Mouse (Mus musculus): ENCODE data around the gene Lrrc42.

Lrrc42 gene

DNA sequence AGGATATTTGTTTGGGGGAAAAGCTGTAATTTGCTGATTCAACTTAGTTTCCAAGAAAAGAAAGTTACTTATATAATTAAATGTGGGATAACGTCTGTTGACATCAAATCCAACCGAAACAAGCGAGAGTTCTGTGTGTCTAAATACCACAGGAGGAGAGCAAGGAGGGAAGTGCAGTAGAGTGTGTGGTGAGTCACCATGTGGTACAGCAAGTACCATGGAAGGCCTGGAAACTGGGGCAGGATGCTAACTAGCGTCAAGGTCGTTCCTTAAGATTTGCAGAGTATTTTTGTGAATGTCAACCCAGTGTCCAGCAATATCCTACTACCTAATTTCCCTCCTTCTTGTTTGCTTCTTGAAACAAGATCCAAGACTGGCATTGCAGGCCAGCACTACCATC lies 55.3 kb downstream of the Lrrc42 start:
- no peak for DNase-seq (ENCODE audit: low spot score in 2 of 2)

DNA sequence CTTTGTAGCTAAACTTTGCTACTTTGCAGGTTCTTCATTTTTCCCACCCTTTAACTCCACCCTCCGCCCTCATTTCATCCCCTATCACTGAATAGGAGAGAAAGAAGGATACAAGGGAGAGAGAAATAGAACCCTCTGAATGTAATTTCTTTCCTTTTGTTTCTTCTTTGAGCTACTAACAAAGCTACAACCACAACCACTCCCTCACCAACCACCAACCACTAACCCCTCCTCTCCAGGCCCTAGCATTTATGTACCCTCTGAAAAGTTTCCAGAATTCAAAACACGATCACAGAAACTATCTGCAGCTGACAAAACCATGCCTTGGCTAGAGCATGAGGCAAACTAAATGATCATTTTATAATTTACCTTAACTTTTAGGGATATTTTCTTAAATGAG lies 56.9 kb downstream of the Lrrc42 start:
- no peak for DNase-seq (ENCODE audit: low spot score in 2 of 2)

DNA sequence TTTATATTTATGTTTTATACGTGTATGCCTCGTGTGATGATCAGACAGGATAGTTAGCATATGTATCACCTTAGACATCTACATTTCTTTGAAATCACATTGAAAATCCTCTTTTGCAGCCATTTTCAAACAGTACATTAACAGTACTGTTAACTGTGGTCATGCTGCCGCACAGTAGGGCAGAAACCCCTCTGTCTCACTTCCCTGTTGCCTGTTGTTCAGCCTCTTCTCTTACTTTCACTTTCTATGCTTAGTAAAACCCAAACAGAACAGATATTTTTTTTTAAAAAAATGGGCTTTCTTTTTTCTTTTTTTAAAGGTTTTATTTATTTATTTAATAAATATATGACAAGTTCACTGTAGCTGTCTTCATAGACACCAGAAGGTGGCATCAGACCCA lies 59.5 kb downstream of the Lrrc42 start:
- DNase-seq (ENCODE audit: low spot score in 2 of 2): no peak

DNA sequence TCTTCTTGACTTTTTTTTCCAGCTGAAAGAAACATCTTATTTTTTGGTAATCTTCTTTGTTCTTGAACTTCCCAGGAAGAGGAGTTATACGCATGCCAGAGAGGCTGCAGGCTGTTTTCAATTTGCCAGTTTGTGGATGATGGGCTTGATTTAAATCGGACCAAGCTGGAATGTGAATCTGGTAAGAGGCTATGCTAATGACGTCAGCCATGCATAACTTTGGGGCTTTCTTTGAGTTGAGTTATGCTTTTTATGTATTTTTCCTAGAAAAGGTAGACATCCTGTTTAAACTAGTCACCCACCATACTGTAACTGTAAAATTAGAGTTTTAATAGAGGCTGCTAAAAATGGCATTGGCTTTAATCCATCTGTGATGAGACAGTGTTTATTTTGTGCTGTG lies 67.6 kb downstream of the Lrrc42 start:
- no peak for DNase-seq (ENCODE audit: low spot score in 2 of 2)
